Mouse (Mus musculus): Measurements from ENCODE around the gene Maff.
A peak's percentile ranks its signal among the peaks of the same experiment; 100 is the strongest.

Gene Maff

GRCm38 (mm10) chr15:79399231-79400052 is 53.0 kb downstream of the Maff start:
- no peak for DNase-seq

- DNase-seq, result no peak
Observed at GRCm38 (mm10) chr15:79400134-79400974, 53.9 kb downstream of the Maff start.

GRCm38 (mm10) chr15:79400975-79401365 is 54.5 kb downstream of the Maff start:
- DNase-seq, result no peak

- no peak for DNase-seq
Observed at GRCm38 (mm10) chr15:79402176-79402575, 55.8 kb downstream of the Maff start.

- DNase-seq, result peak; percentile 85
Observed at GRCm38 (mm10) chr15:79402836-79403762, 56.7 kb downstream of the Maff start, which contains the start of gene Tmem184b. Tmem184b (minus strand) TSS chr15:79403569.

GRCm38 (mm10) chr15:79403763-79404210 is 57.4 kb downstream of the Maff start:
- no peak for DNase-seq

- DNase-seq, result no peak
Observed at GRCm38 (mm10) chr15:79404277-79404676, 57.9 kb downstream of the Maff start.

GRCm38 (mm10) chr15:79406564-79406963 is 60.1 kb downstream of the Maff start:
- DNase-seq, result no peak

Data from right cerebral cortex, postnatal 4 days (tissue).